Mouse (Mus musculus) brown adipose tissue, adult 24 weeks (tissue): ENCODE results near the gene Ilk. TPM values are rescaled to one million over a fixed set of nuclear protein-coding genes. Genes with fewer than 3 reads are reported as not detected.

ENCODE experiments used
- H3K27ac ChIP-seq: fragments of 200-500 bp; replicated peaks from 2 replicates; pipeline ENCODE4 v1.5.1; 2012; ENCODE audit warnings: low read depth, mild to moderate bottlenecking, low read length
- H3K4me1 ChIP-seq: fragments of 200-500 bp; 2 replicates; pipeline ENCODE4 v1.6.1; 2012; ENCODE audit warnings: low read length, mixed read lengths; ENCODE audit not compliant: control insufficient read depth, insufficient read depth, insufficient read length
- H3K4me3 ChIP-seq: fragments of 200-500 bp; 2 replicates; pipeline ENCODE4 v1.5.1; 2012; ENCODE audit warnings: low read depth, mild to moderate bottlenecking, low read length, moderate library complexity; ENCODE audit not compliant: insufficient read depth
- polyA plus RNA-seq: library from polyadenylated mRNA; stranded (reverse); fragments of >200 nt; gene quantifications from 2 replicates; pipeline ENCODE4 v1.2.4, GENCODE M21; 2012; ENCODE audit not compliant: missing spikeins, insufficient read depth, insufficient read length

Gene Ilk
- polyA plus RNA-seq, 1 experiment, result 106 TPM

DNA sequence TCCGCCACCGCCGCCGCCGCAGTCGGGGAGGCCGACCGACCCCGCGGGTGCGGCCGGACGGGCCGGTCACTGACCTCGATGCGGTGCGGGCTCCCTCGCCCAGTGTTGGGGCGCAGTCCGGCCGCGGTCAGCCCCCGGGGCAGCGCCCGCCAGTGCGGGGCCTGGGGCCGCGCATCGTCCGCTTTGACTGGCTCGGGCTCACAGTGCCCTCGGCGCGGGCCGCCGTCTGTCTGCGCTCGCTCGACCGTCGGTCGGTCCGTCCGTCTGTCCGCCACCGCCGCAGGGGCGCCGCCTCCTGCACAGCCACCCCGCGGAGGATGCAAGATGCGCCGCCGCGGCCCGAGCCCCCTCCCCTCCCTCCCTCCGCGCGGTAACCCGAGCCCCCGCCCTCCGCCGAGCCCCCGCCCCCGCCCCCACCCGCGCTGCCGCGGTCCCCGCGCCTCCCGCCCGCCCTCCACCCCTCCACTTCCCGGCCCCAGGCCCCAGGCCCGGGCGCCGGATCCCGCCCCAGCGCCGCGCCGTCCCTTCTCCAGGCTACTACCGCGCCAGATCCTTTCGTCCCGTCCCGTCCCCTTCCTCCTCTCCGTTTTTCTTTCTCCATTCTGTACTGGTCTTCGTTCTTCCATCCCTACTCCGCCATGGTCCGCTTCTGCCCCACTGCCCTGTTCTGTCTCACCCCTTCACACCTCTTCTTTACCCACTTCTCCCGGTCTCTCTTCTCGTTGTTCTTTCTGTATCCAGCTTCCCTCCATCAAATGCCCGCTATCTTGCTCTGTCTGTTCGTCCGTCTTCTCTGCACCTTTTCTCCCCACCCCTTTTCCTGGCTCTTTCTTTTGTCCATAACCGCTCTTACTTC is 51.1 kb downstream of the Ilk start, which contains the start of gene Dchs1:
Dchs1 (minus strand) TSS at position 370 of the 856 bp plus-strand sequence.
- peak within 1 kb of the TSS; percentile 81 for H3K4me3 ChIP-seq
- H3K4me1 ChIP-seq, result peaks cover 9% of the 10 kb centered on the region
- H3K27ac ChIP-seq, result peak within 1 kb of the TSS; percentile 94

- no peak overlapping the region for H3K27ac ChIP-seq
- H3K4me1 ChIP-seq, result peaks cover 7% of the 10 kb centered on the region; the same call in 1 of the 2 replicates
- no peak overlapping the region for H3K4me3 ChIP-seq
These were observed 54.8 kb downstream of the Ilk start for GRCm38 (mm10) chr7:105791147-105791546.

Other genes starting within 250 kb of the Ilk start
- 66.9 and 75.0 TPM in 2 replicates for gene Smpd1, start 182.2 kb upstream of the Ilk start, polyA plus RNA-seq
- 4.7 and 5.9 TPM in 2 replicates for gene Apbb1, start 154.9 kb upstream of the Ilk start, polyA plus RNA-seq
- gene Hpx, start 136.5 kb upstream of the Ilk start, polyA plus RNA-seq, result 2.8 TPM in 1 of 2 replicates, not detected in the other
- gene Trim3, start 103.0 kb upstream of the Ilk start, polyA plus RNA-seq, result 11.1 and 15.2 TPM in 2 replicates
- gene Timm10b, start 96.5 kb upstream of the Ilk start, polyA plus RNA-seq, result 161 and 175 TPM in 2 replicates
- gene Arfip2, start 96.2 kb upstream of the Ilk start, polyA plus RNA-seq, result 25.8 and 26.9 TPM in 2 replicates
- 3.1 and 6.7 TPM in 2 replicates for gene Gm45799, start 96.0 kb upstream of the Ilk start, polyA plus RNA-seq
- gene Dnhd1, start 85.8 kb upstream of the Ilk start, polyA plus RNA-seq, result 1.6 and 1.9 TPM in 2 replicates
- gene Rrp8, start 793 bp downstream of the Ilk start, polyA plus RNA-seq, result 5.7 and 11.3 TPM in 2 replicates
- gene Taf10, start 7.8 kb downstream of the Ilk start, polyA plus RNA-seq, result 146 and 163 TPM in 2 replicates
- 64.0 and 83.2 TPM in 2 replicates for gene Tpp1, start 15.6 kb downstream of the Ilk start, polyA plus RNA-seq
- 0.55 and 0.71 TPM in 2 replicates for gene Dchs1, start 51.1 kb downstream of the Ilk start, polyA plus RNA-seq
- 175 and 225 TPM in 2 replicates for gene Mrpl17, start 74.5 kb downstream of the Ilk start, polyA plus RNA-seq
- 18.1 and 22.4 TPM in 2 replicates for gene Gm4070, start 217.4 kb downstream of the Ilk start, polyA plus RNA-seq